Mouse (Mus musculus): ENCODE measurements around the gene Adcy5.

Adcy5 gene

DNA sequence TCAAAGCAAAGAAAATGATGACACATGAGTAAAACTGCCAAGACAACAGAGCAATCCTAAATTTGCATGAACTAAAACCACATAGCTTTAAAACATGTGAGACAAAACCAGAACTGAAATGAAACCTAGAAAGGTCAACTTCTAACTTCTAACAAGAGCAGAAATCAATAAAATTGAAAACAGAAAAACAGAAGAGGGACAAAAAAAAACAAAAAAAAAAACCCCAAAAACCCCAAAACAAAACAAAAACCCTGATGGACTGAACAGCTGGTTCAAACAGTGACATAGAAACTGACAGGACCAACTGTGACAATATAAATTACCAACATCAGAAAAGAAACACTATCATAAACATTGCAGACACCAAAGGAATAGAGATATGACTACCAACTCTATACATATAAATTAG, 162.2 kb downstream of the Adcy5 start:
- DNase-seq (ENCODE audit: low spot score in 2 of 2) = no peak

- DNase-seq (ENCODE audit: low spot score in 2 of 2) = no peak
Observed at GRCm38 (mm10) chr16:35317460-35317859, 162.8 kb downstream of the Adcy5 start.

DNA sequence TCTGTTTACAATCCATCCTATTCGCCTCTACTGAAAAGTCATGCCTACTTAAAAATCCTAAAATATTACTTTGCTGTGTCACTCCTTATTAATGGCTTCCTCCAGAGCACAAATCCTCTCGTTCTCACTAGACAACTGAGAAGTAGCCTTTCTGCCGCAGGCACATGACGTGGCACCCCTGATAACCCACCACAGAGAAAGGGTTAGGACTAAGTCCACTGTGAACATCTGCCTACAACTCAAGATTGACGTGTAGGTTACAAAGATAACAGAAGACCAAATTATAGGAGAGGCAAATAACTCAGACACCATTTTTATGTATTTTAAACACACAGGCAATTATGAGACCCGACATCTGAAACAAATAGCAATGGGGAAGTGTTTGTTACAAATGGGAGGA, 163.7 kb downstream of the Adcy5 start:
- no peak for DNase-seq (ENCODE audit: low spot score in 2 of 2)

DNA sequence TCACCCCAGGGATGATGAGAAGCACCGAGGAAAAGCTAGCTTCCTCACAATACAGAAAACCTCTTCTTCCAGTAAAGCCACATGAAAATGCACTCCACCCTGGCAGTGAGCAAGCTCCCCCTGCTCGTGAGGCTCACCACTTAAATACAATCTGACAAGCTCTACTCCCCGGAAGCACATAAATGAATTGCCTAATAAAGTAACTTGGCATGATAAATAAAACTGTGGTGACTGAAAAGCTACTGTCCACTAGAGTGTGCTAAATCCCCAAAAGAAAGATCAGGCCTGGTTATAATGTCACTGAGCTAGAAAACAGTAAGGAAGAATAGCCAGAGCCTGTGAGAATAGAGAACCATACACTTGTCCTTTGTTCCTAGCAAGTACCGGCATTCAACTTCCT, 164.7 kb downstream of the Adcy5 start:
- DNase-seq (ENCODE audit: low spot score in 2 of 2) = no peak

- DNase-seq (ENCODE audit: low spot score in 2 of 2) = no peak
Observed at GRCm38 (mm10) chr16:35319773-35320172, 165.1 kb downstream of the Adcy5 start.

DNA sequence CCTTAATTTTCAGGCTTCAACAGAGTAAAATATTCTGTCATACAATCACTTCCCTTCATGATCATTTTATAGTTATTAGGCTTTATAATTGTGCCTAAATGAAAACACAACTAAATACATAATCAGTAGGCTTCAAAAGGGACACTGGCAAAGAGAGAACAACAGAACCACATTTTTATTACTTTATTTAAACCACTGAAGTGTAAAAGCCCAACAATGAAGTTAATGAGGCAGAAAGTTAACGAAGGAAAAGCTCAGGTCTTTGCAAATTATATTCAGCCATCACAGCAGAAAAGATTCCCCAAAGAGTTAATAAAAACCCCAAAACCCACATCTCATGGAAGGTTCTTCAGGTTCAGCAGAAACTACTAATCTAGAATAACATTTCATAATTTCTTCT, 175.8 kb downstream of the Adcy5 start:
- DNase-seq (ENCODE audit: low spot score in 2 of 2) = no peak
